Mouse (Mus musculus) MEL (cell line): Measurements from ENCODE around the gene Sirt4.

ENCODE experiments used
- CTCF ChIP-seq, 3 experiments: IDR thresholded peaks in 2 of 3; conservative IDR thresholded peaks in 1 of 3; 2 replicates each; pipeline ENCODE4 v1.5.1; 2011 to 2012; ENCODE audit warnings: low read length in 3 of 3, low read depth in 2 of 3, mild to moderate bottlenecking in 2 of 3, improper control_type of control experiment in 1 of 3, inconsistent platforms in 1 of 3, mixed read lengths in 1 of 3, moderate library complexity in 1 of 3; ENCODE audit not compliant: control insufficient read depth in 1 of 3, insufficient read depth in 1 of 3, poor library complexity in 1 of 3, severe bottlenecking in 1 of 3
- GATA1 ChIP-seq: IDR thresholded peaks from 2 replicates; pipeline ENCODE4 v1.6.1; 2011; ENCODE audit warnings: low read depth, low read length, improper control_type of control experiment
- MAX ChIP-seq: IDR thresholded peaks from 2 replicates; pipeline ENCODE4 v1.6.1; 2011; ENCODE audit warnings: low read length, improper control_type of control experiment
- USF1 ChIP-seq: IDR thresholded peaks from 2 replicates; pipeline ENCODE4 v1.6.1; 2014; ENCODE audit warnings: low read depth, mild to moderate bottlenecking, inconsistent platforms, low read length, improper control_type of control experiment, moderate library complexity

DNA sequence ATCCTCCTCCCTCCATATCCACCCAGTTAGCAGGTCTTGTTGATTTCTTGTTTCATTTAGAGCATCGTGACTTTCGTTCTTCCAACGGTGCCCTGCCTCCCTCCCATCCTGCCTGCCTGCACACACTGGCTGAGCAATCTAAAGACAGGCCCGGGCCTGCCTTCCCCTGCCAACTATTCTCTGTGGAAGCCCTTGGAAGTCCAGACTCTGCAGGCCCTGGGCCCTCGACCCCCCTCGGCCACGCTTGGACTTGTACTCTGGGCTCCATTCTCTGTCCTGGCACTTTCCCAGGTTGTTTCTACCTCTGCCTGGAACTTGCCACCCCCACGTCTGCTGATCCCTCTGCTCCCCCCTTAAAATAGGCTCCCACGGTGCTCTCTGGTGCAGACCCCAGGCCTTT lies 41.4 kb upstream of the Sirt4 start:
- TF ChIP-seq USF1 (no peak), GATA1 (no peak), MAX (no peak), CTCF (IDR thresholded peaks at IDR 0.05 in 2 of 3, conservative IDR thresholded peaks at IDR 0.05 in 1 of 3; ENCODE audit: control insufficient read depth in 1 of 3, insufficient read depth in 1 of 3, low read depth in 2 of 3, low read length in 3 of 3, poor library complexity in 1 of 3, severe bottlenecking in 1 of 3) (no peak)
